Mouse (Mus musculus) olfactory bulb, adult 2 months (tissue): Measurements from ENCODE around the gene Ehbp1l1.

ENCODE experiments used
- CTCF ChIP-seq: fragments of 200-500 bp; IDR thresholded peaks from 2 replicates; pipeline ENCODE4 v1.5.1; 2012; ENCODE audit warnings: low read depth, mild to moderate bottlenecking, low read length, moderate library complexity; ENCODE audit not compliant: insufficient read depth
- POLR2A ChIP-seq: fragments of 200-500 bp; IDR thresholded peaks from 2 replicates; pipeline ENCODE4 v1.6.1; 2012; ENCODE audit warnings: mild to moderate bottlenecking, low read depth, low read length, moderate library complexity; ENCODE audit not compliant: insufficient read depth

DNA sequence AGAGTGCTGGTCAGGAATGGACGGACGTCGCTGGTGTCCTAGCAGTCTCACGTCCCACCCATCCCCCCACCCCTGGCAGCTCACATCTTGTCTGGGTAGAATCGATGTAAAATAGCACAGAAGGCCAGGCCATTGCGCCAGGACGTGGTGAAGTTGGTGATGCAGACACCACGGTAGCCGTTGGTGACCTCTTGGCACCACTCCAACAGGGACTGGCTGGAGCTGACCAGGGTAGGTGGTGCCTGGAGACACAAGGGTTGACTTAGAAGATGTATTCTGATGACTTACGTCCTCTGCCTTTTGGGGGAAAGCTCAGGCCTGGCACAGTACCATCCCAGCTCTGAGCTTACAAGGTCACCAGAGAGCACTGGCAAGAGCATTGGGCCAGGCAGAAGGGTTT lies 9.2 kb downstream of the Ehbp1l1 start:
- TF ChIP-seq CTCF (no peak), POLR2A (no peak)
